Mouse (Mus musculus) heart, postnatal 0 days (tissue): ENCODE results near the gene Lrch1. TPM values are rescaled to one million over a fixed set of nuclear protein-coding genes. Genes with fewer than 3 reads are reported as not detected.

Source experiments
- ATAC-seq: fragments of 200-750 bp; cut with Nextera tagmentation; 2 replicates; pipeline ENCODE4 v1.8.0; 2017; ENCODE audit warnings: low read depth, moderate number of reproducible peaks, moderate library complexity; ENCODE audit not compliant: insufficient read depth
- DNase-seq: peaks from one replicate; pipeline ENCODE4 v3.0.0-alpha.2; 2016; ENCODE audit warnings: low spot score
- H3K27ac ChIP-seq: fragments of 300-500 bp; sonication (generic); 2 replicates; pipeline ENCODE4 v1.5.1; 2014; ENCODE audit warnings: low read depth, mild to moderate bottlenecking
- H3K27me3 ChIP-seq: fragments of 300-500 bp; sonication (generic); 2 replicates; pipeline ENCODE4 v1.6.1; 2014; ENCODE audit warnings: low read length, mixed read lengths; ENCODE audit not compliant: control insufficient read depth, insufficient read depth
- H3K36me3 ChIP-seq: fragments of 300-500 bp; sonication (generic); replicated peaks from 2 replicates; pipeline ENCODE4 v1.6.1; 2014; ENCODE audit warnings: low read length, mixed read lengths; ENCODE audit not compliant: control insufficient read depth, insufficient read depth
- H3K4me1 ChIP-seq: fragments of 300-500 bp; sonication (generic); 2 replicates; pipeline ENCODE4 v1.6.1; 2014; ENCODE audit warnings: antibody characterized with exemption; ENCODE audit not compliant: control insufficient read depth, insufficient read depth
- H3K4me2 ChIP-seq: fragments of 300-500 bp; sonication (generic); 2 replicates; pipeline ENCODE4 v1.6.1; 2014; ENCODE audit warnings: low read depth, mild to moderate bottlenecking, low read length, moderate library complexity
- H3K4me3 ChIP-seq: fragments of 300-500 bp; sonication (generic); 2 replicates; pipeline ENCODE4 v1.5.1; 2014; ENCODE audit warnings: low read depth, low read length
- H3K9ac ChIP-seq: fragments of 300-500 bp; sonication (generic); replicated peaks from 2 replicates; pipeline ENCODE4 v1.6.1; 2014; ENCODE audit warnings: low read depth, low read length, mixed read lengths
- H3K9me3 ChIP-seq: fragments of 300-500 bp; sonication (generic); replicated peaks from 2 replicates; pipeline ENCODE4 v1.6.1; 2016; ENCODE audit warnings: low read length; ENCODE audit not compliant: control insufficient read depth
- CTCF ChIP-seq: IDR thresholded peaks from 2 replicates; pipeline ENCODE4 v1.5.1; 2016; ENCODE audit warnings: antibody characterized with exemption, control low read depth, low read depth
- EP300 ChIP-seq: IDR thresholded peaks from 2 replicates; pipeline ENCODE4 v1.6.1; 2016; ENCODE audit warnings: antibody characterized with exemption, low read depth
- WGBS: fragments of 180-500 bp; shearing (Covaris S2); extraction: QIAGEN DNeasy Blood & Tissue Kit; methylation state at CpG from one replicate; pipeline ENCODE4 v1.1.7; 2014; 5-methylcytosine and 5-hydroxymethylcytosine counted together
- polyA plus RNA-seq: library from polyadenylated mRNA; unstranded; fragments of >200 nt; fragmentation: Nextera tagmentation; extraction: Ambion mirVana; gene quantifications from 2 replicates; pipeline ENCODE4 v1.2.1, GENCODE M21; 2015
- total RNA-seq: library from RNA; depleted of rRNA; stranded (reverse); fragments of >200 nt; gene quantifications from 2 replicates; pipeline ENCODE4 v1.2.3, GENCODE M21; 2014; ENCODE audit warnings: low replicate concordance

Lrch1 gene
- total and polyA plus RNA-seq, 2 experiments from 2014 or later, result 8.4 to 14.2 TPM

- Histone ChIP-seq H3K9ac (peak overlapping the region; percentile 92), H3K27me3 (no peaks in the 10 kb centered on the region), H3K9me3 (no peaks in the 10 kb centered on the region), H3K4me3 (peak overlapping the region; percentile 97), H3K36me3 (0 out of 2 replicates have a peak, but pooled peaks cover 4% of the 10 kb centered on the region), H3K27ac (peak overlapping the region; percentile 96), H3K4me1 (peaks cover 36% of the 10 kb centered on the region), H3K4me2 (peak overlapping the region; percentile 74)
- WGBS, result under 1% methylated on average over 56 of the region's 56 CpGs
- DNase-seq (peak; percentile 53), ATAC-seq (peak; percentile 70)
- no peak for TF ChIP-seq EP300
- TF ChIP-seq CTCF, result no peak
Measured at GRCm38 (mm10) chr14:74946751-74947375, 813 bp downstream of the Lrch1 start.

GRCm38 (mm10) chr14:74946321-74946750 lies 1.3 kb downstream of the Lrch1 start:
- Histone ChIP-seq H3K27ac (peak overlapping the region; percentile 96), H3K27me3 (no peaks in the 10 kb centered on the region)

GRCm38 (mm10) chr14:74945266-74946215 lies 2.1 kb downstream of the Lrch1 start:
- no peaks in the 10 kb centered on the region for H3K27me3 ChIP-seq
- peak overlapping the region; percentile 96 for H3K27ac ChIP-seq
- peak overlapping the region; percentile 74 for H3K4me2 ChIP-seq
- peaks cover 36% of the 10 kb centered on the region for H3K4me1 ChIP-seq
- peak overlapping the region; percentile 92; the same call in 1 of the 2 replicates for H3K9ac ChIP-seq
- DNase-seq (no peak), ATAC-seq (no peak)
- H3K36me3 ChIP-seq, result 0 out of 2 replicates have a peak, but pooled peaks cover 4% of the 10 kb centered on the region
- TF ChIP-seq EP300, result no peak
- TF ChIP-seq CTCF, result no peak
- WGBS, result 42% methylated on average over 11 of the region's 11 CpGs
- peak overlapping the region; percentile 97 for H3K4me3 ChIP-seq
- H3K9me3 ChIP-seq, result no peaks in the 10 kb centered on the region

More at GRCm38 (mm10) chr14:74946321-74946750, 1.3 kb downstream of the Lrch1 start:
- under 1% methylated on average over 13 of the region's 13 CpGs for WGBS
- peak overlapping the region; percentile 74 for H3K4me2 ChIP-seq
- ATAC-seq (peak; percentile 28), DNase-seq (peak; percentile 18)
- H3K4me3 ChIP-seq, result peak overlapping the region; percentile 97
- no peak for TF ChIP-seq EP300
- no peak for TF ChIP-seq CTCF
- H3K9me3 ChIP-seq, result no peaks in the 10 kb centered on the region
- peaks cover 36% of the 10 kb centered on the region for H3K4me1 ChIP-seq
- peak overlapping the region; percentile 92 for H3K9ac ChIP-seq
- H3K36me3 ChIP-seq, result 0 out of 2 replicates have a peak, but pooled peaks cover 4% of the 10 kb centered on the region

GRCm38 (mm10) chr14:74944128-74944755 lies 3.4 kb downstream of the Lrch1 start:
- no peak overlapping the region for H3K27ac ChIP-seq
- no peak overlapping the region for H3K9ac ChIP-seq
- DNase-seq, result no peak
- H3K27me3 ChIP-seq, result no peaks in the 10 kb centered on the region
- H3K4me1 ChIP-seq, result peaks cover 40% of the 10 kb centered on the region
- no peak overlapping the region for H3K4me3 ChIP-seq
- no peak for ATAC-seq
- H3K36me3 ChIP-seq, result 0 out of 2 replicates have a peak, but pooled peaks cover 4% of the 10 kb centered on the region
- H3K4me2 ChIP-seq, result no peak overlapping the region
- TF ChIP-seq CTCF (no peak), EP300 (no peak)
- H3K9me3 ChIP-seq, result no peaks in the 10 kb centered on the region
- WGBS, result 85% methylated on average over 7 of the region's 7 CpGs

- H3K27me3 ChIP-seq, result no peaks in the 10 kb centered on the region
- H3K9ac ChIP-seq, result no peak overlapping the region
- H3K4me3 ChIP-seq, result no peak overlapping the region
- TF ChIP-seq EP300 (no peak), CTCF (no peak)
- 0 out of 2 replicates have a peak overlapping the region, but pooled peaks have one; percentile 3 for H3K4me2 ChIP-seq
- DNase-seq, result no peak
- no peak for ATAC-seq
- 74% methylated on average over 6 of the region's 6 CpGs for WGBS
- H3K4me1 ChIP-seq, result peaks cover 36% of the 10 kb centered on the region
- H3K9me3 ChIP-seq, result no peaks in the 10 kb centered on the region
- no peak overlapping the region for H3K27ac ChIP-seq
- H3K36me3 ChIP-seq, result 0 out of 2 replicates have a peak, but pooled peaks cover 4% of the 10 kb centered on the region
Measured at GRCm38 (mm10) chr14:74943581-74944117, 4.0 kb downstream of the Lrch1 start.
